Mouse (Mus musculus) c-Kit-positive CD71-positive TER-119-negative erythroid progenitor cells, embryonic 14.5 days (primary cell): ENCODE measurements around the gene Akr1b10.
A peak's percentile ranks its signal among the peaks of the same experiment; 100 is the strongest.
"Not testable (repeated sequence)": the region's sequence is repeated elsewhere in the genome, so short reads cannot be mapped to it uniquely, and the experiment has no call there.

Source experiments
- DNase-seq: peaks from one replicate; pipeline ENCODE4 v3.0.0-alpha.2; 2013; ENCODE audit warnings: low read depth

Gene Akr1b10

GRCm38 (mm10) chr6:34371700-34372351 is 12.2 kb upstream of the Akr1b10 start:
- peak; percentile 83 for DNase-seq

GRCm38 (mm10) chr6:34373841-34374240 is 10.2 kb upstream of the Akr1b10 start:
- no peak for DNase-seq

- not testable (repeated sequence) for DNase-seq
These were observed 8.1 kb upstream of the Akr1b10 start for GRCm38 (mm10) chr6:34375888-34376287.

- DNase-seq = no peak
These were observed 617 bp upstream of the Akr1b10 start for GRCm38 (mm10) chr6:34383401-34383800.

- DNase-seq = peak; percentile 38
These were observed 818 bp downstream of the Akr1b10 start for GRCm38 (mm10) chr6:34384701-34385370.

GRCm38 (mm10) chr6:34388420-34389156 is 4.6 kb downstream of the Akr1b10 start:
- DNase-seq = no peak

- no peak for DNase-seq
These were observed 11.9 kb downstream of the Akr1b10 start for GRCm38 (mm10) chr6:34395897-34396296.

- DNase-seq = no peak
These were observed 14.4 kb downstream of the Akr1b10 start for GRCm38 (mm10) chr6:34398431-34398830.

- DNase-seq = no peak
These were observed 15.7 kb downstream of the Akr1b10 start for GRCm38 (mm10) chr6:34399606-34400220.

- no peak for DNase-seq
These were observed 16.7 kb downstream of the Akr1b10 start for GRCm38 (mm10) chr6:34400696-34401095.

GRCm38 (mm10) chr6:34406746-34407145 is 22.7 kb downstream of the Akr1b10 start:
- DNase-seq = no peak

- DNase-seq = no peak
These were observed 23.4 kb downstream of the Akr1b10 start for GRCm38 (mm10) chr6:34407403-34407802.

- no peak for DNase-seq
These were observed 28.0 kb downstream of the Akr1b10 start, which contains the start of gene Akr1b7 for GRCm38 (mm10) chr6:34412023-34412422. TSS of gene Akr1b7 (plus strand) at chr6:34412334.

GRCm38 (mm10) chr6:34412688-34413087 is 28.7 kb downstream of the Akr1b10 start:
- DNase-seq = no peak

GRCm38 (mm10) chr6:34413386-34413785 is 29.4 kb downstream of the Akr1b10 start:
- DNase-seq = not testable (repeated sequence)

- DNase-seq = no peak
These were observed 32.5 kb downstream of the Akr1b10 start for GRCm38 (mm10) chr6:34416521-34416920.

- no peak for DNase-seq
These were observed 35.1 kb downstream of the Akr1b10 start for GRCm38 (mm10) chr6:34419071-34419470.

GRCm38 (mm10) chr6:34439006-34439405 is 55.0 kb downstream of the Akr1b10 start:
- DNase-seq = no peak

- no peak for DNase-seq
These were observed 57.7 kb downstream of the Akr1b10 start for GRCm38 (mm10) chr6:34441556-34442257.

- no peak for DNase-seq
These were observed 59.8 kb downstream of the Akr1b10 start for GRCm38 (mm10) chr6:34443791-34444190.
